22 mouse cellular contexts compared by ENCODE assay signal in genomic region chr13:53401706-53402105, GRCm38 (mm10). TPM values are rescaled to one million over a fixed set of nuclear protein-coding genes. Genes with fewer than 3 reads are reported as not detected.
DNase-seq lines count a peak whose midpoint lies in the region; ATAC-seq and TF ChIP-seq lines count a peak whose summit lies in the region.
"Had no signal": no experiment of that assay in that cellular context is flagged by ENCODE, and none has a peak within 500 bp of the region (broad histone marks: within the 10 kb centered on the region; RNA-seq: fewer than 3 reads in every experiment).

No protein-coding gene starts in this region.

- H3K4me3 ChIP-seq in heart, embryonic 10.5 days, result no peak overlapping the region
- H3K4me3 ChIP-seq in heart, adult 2 months, result no peak overlapping the region
- no peak overlapping the region for H3K4me3 ChIP-seq in intestine, embryonic 14.5 days (ENCODE audit: low read depth, low read length)
- no peak overlapping the region for H3K4me3 ChIP-seq in intestine, postnatal 0 days (ENCODE audit: low read depth, low read length)

- DNase-seq in heart, adult 11 months, result peak; percentile 82
- no peak for DNase-seq in heart, adult 18-20 months
- peak; percentile 67 for DNase-seq in heart, embryonic 10.5 days (ENCODE audit: low spot score)
- no peak for DNase-seq in heart, adult 2 months
- peak; percentile 12 for DNase-seq in intestine, embryonic 14.5 days (ENCODE audit: low spot score)
- DNase-seq in testis, postnatal 10 days (ENCODE audit: low spot score), result peak; percentile 25
- DNase-seq in testis, postnatal 14 days (ENCODE audit: low spot score), result no peak
- DNase-seq: adrenal gland, adult 2 months; adrenal gland, adult 8-10 months; adrenal gland, postnatal 10 days; adrenal gland, postnatal 14 days; adrenal gland, postnatal 25 days; adrenal gland, postnatal 36 days; B cell, adult 2 months; cerebellum, adult 11 months; cerebellum, adult 11-12 months had no signal

- no peaks in the 10 kb centered on the region for H3K79me2 ChIP-seq in heart, adult 2 months (replicated peaks; ENCODE audit: control insufficient read depth, insufficient read depth, low read length)

- H3K4me2 ChIP-seq in intestine, embryonic 14.5 days (ENCODE audit: low read length), result no peak overlapping the region
- H3K4me2 ChIP-seq in intestine, postnatal 0 days (replicated peaks; ENCODE audit: low read depth), result no peak overlapping the region

- H3K27me3 ChIP-seq in heart, embryonic 10.5 days (ENCODE audit: insufficient read depth, poor library complexity, severe bottlenecking), result peaks cover 3% of the 10 kb centered on the region; the same call in 1 of the 2 replicates
- no peaks in the 10 kb centered on the region for H3K27me3 ChIP-seq in heart, adult 2 months (ENCODE audit: control insufficient read depth, insufficient read depth, low read length)
- H3K27me3 ChIP-seq in intestine, embryonic 14.5 days (replicated peaks; ENCODE audit: control insufficient read depth, insufficient read depth, low read length), result no peaks in the 10 kb centered on the region
- H3K27me3 ChIP-seq in intestine, postnatal 0 days (replicated peaks; ENCODE audit: control insufficient read depth, insufficient read depth, low read length), result no peaks in the 10 kb centered on the region

- no peaks in the 10 kb centered on the region for H3K36me3 ChIP-seq in heart, embryonic 10.5 days
- H3K36me3 ChIP-seq in heart, adult 2 months (ENCODE audit: control insufficient read depth, insufficient read depth, low read length), result no peaks in the 10 kb centered on the region
- H3K36me3 ChIP-seq in intestine, embryonic 14.5 days (ENCODE audit: control insufficient read depth, insufficient read depth, low read length), result no peaks in the 10 kb centered on the region
- no peaks in the 10 kb centered on the region for H3K36me3 ChIP-seq in intestine, postnatal 0 days (ENCODE audit: control insufficient read depth, insufficient read depth)
- H3K36me3 ChIP-seq: G1E had no signal

- no peak for TF ChIP-seq EP300 in heart, adult 2 months (IDR thresholded peaks at IDR 0.05; ENCODE audit: insufficient read depth, low read depth, low read length)

- H3K4me1 ChIP-seq in heart, embryonic 10.5 days, result no peaks in the 10 kb centered on the region
- H3K4me1 ChIP-seq in heart, adult 2 months (ENCODE audit: control insufficient read depth, insufficient read depth, low read length), result no peaks in the 10 kb centered on the region
- no peaks in the 10 kb centered on the region for H3K4me1 ChIP-seq in intestine, embryonic 14.5 days (replicated peaks; ENCODE audit: control insufficient read depth, insufficient read depth, low read length)
- no peaks in the 10 kb centered on the region for H3K4me1 ChIP-seq in intestine, postnatal 0 days (replicated peaks; ENCODE audit: control insufficient read depth, insufficient read depth, low read length)

- no peak for ATAC-seq in intestine, embryonic 14.5 days (replicated peaks; ENCODE audit: low FRiP score, low TSS enrichment, low read depth)
- no peak for ATAC-seq in intestine, postnatal 0 days
- ATAC-seq: activated CD4-positive, CD25-positive, alpha-beta regulatory T cell, adult 4 months; CD4-positive, CD25-positive, alpha-beta regulatory T cell, adult 4 months; Patski had no signal

- no peaks in the 10 kb centered on the region for H3K9me3 ChIP-seq in heart, embryonic 10.5 days
- no peaks in the 10 kb centered on the region for H3K9me3 ChIP-seq in intestine, embryonic 14.5 days (ENCODE audit: control insufficient read depth, low read length)
- no peaks in the 10 kb centered on the region for H3K9me3 ChIP-seq in intestine, postnatal 0 days (ENCODE audit: control insufficient read depth)

- intact Hi-C loops in heart, adult 2 months (cut with DNase I), result no loop called here

- no peak overlapping the region for H3K9ac ChIP-seq in heart, adult 2 months (ENCODE audit: low read depth, low read length)
- H3K9ac ChIP-seq in intestine, embryonic 14.5 days (ENCODE audit: low read length), result no peak overlapping the region
- no peak overlapping the region for H3K9ac ChIP-seq in intestine, postnatal 0 days (ENCODE audit: low read depth, low read length)

- WGBS in heart, embryonic 10.5 days, result 66% methylated on average over 3 of the region's 3 CpGs
- WGBS in heart, adult 2 months, result 66% methylated on average over 3 of the region's 3 CpGs
- WGBS in intestine, embryonic 14.5 days, result 71% methylated on average over 3 of the region's 3 CpGs
- WGBS in intestine, postnatal 0 days, result 76% methylated on average over 3 of the region's 3 CpGs

- H3K27ac ChIP-seq in heart, embryonic 10.5 days, result no peak overlapping the region
- no peak overlapping the region for H3K27ac ChIP-seq in heart, adult 2 months
- no peak overlapping the region for H3K27ac ChIP-seq in intestine, embryonic 14.5 days (ENCODE audit: low read depth)
- H3K27ac ChIP-seq in intestine, postnatal 0 days (ENCODE audit: low read depth, low read length), result no peak overlapping the region

- TF ChIP-seq CTCF in heart, adult 2 months (IDR thresholded peaks at IDR 0.05), result no peak
- no peak for TF ChIP-seq CTCF in intestine, postnatal 0 days (IDR thresholded peaks at IDR 0.05; ENCODE audit: low read depth)

- TF ChIP-seq POLR2A in heart, adult 2 months (IDR thresholded peaks at IDR 0.05; ENCODE audit: insufficient read depth, low read depth, low read length), result no peak

RNA-seq across cellular contexts. Expression of gene Sptlc1, which starts 24.5 kb away (rescaled TPM):
- 10 to 100 TPM; 12.2 to 14.8 TPM for total RNA-seq in heart, adult 18-20 months (2021)
- 20.2 and 26.3 TPM in 2 replicates for polyA plus RNA-seq in heart, embryonic 10.5 days (2016; fragmentation: Nextera tagmentation; extraction: Ambion mirVana)
- total RNA-seq in heart, adult 2 months (2021), result 10 to 100 TPM; 13.9 to 14.3 TPM
- 8.2 and 14.7 TPM in 2 replicates for polyA plus RNA-seq in heart, adult 2 months (2012; rRNA removed)
- 35.5 and 39.1 TPM in 2 replicates for polyA plus RNA-seq in intestine, embryonic 14.5 days (2014; fragmentation: Nextera tagmentation; extraction: Ambion mirVana)
- polyA plus RNA-seq in intestine, postnatal 0 days (2015; fragmentation: Nextera tagmentation; extraction: Ambion mirVana), result 27.1 and 27.2 TPM in 2 replicates
- total RNA-seq: MEL had no signal

Comparison
In these comparisons a context has a peak if more than half of its experiments do, and no peak if none do; other contexts are left out.
1. DNase-seq: peak in heart, adult 11 months (single experiment), heart, embryonic 10.5 days (single experiment), intestine, embryonic 14.5 days (single experiment) and testis, postnatal 10 days (single experiment); none in heart, adult 18-20 months (0 of 2), heart, adult 2 months (0 of 2) and testis, postnatal 14 days (single experiment).